Mouse (Mus musculus) neural tube, embryonic 15.5 days (tissue): ENCODE results near the gene Cd22. TPM values are rescaled to one million over a fixed set of nuclear protein-coding genes. Genes with fewer than 3 reads are reported as not detected.
"Not testable (repeated sequence)": the region's sequence is repeated elsewhere in the genome, so short reads cannot be mapped to it uniquely, and the experiment has no call there.

Source experiments
- ATAC-seq: fragments of 200-750 bp; cut with Nextera tagmentation; 2 replicates; pipeline ENCODE4 v1.8.0; 2017; ENCODE audit warnings: mild to moderate bottlenecking, moderate TSS enrichment, moderate library complexity; ENCODE audit not compliant: low FRiP score
- H3K27ac ChIP-seq: fragments of 300-500 bp; sonication (generic); replicated peaks from 2 replicates; pipeline ENCODE4 v1.5.1; 2015; ENCODE audit warnings: mild to moderate bottlenecking, inconsistent platforms
- H3K27me3 ChIP-seq: fragments of 300-500 bp; sonication (generic); replicated peaks from 2 replicates; pipeline ENCODE4 v1.6.1; 2015; ENCODE audit warnings: inconsistent platforms
- H3K36me3 ChIP-seq: fragments of 300-500 bp; sonication (generic); 2 replicates; pipeline ENCODE4 v1.6.1; 2015; ENCODE audit warnings: inconsistent platforms
- H3K4me1 ChIP-seq: fragments of 300-500 bp; sonication (generic); 2 replicates; pipeline ENCODE4 v1.6.1; 2015; ENCODE audit warnings: inconsistent platforms
- H3K4me2 ChIP-seq: fragments of 300-500 bp; sonication (generic); 2 replicates; pipeline ENCODE4 v1.6.1; 2015; ENCODE audit warnings: inconsistent platforms, mild to moderate bottlenecking, moderate library complexity
- H3K4me3 ChIP-seq: fragments of 300-500 bp; sonication (generic); replicated peaks from 2 replicates; pipeline ENCODE4 v1.5.1; 2015; ENCODE audit warnings: mild to moderate bottlenecking, inconsistent platforms
- H3K9ac ChIP-seq: fragments of 300-500 bp; sonication (generic); replicated peaks from 2 replicates; pipeline ENCODE4 v1.6.1; 2015; ENCODE audit warnings: mild to moderate bottlenecking, inconsistent platforms
- H3K9me3 ChIP-seq: fragments of 300-500 bp; sonication (generic); replicated peaks from 2 replicates; pipeline ENCODE4 v1.6.1; 2016; ENCODE audit warnings: inconsistent platforms
- WGBS: fragments of 180-500 bp; shearing (Covaris S2); methylation state at CpG from one replicate; pipeline ENCODE4 v1.1.7; 2015; ENCODE audit warnings: mixed read lengths; 5-methylcytosine and 5-hydroxymethylcytosine counted together
- polyA plus RNA-seq: library from polyadenylated mRNA; unstranded; fragments of >200 nt; fragmentation: Nextera tagmentation; extraction: Ambion mirVana; gene quantifications from 2 replicates; pipeline ENCODE4 v1.2.1, GENCODE M21; 2015

The Cd22 gene
- polyA plus RNA-seq: 0.10 and 0.11 TPM in 2 replicates

GRCm38 (mm10) chr7:30880176-30880575 is at the start of gene Cd22:
TSS of gene Cd22 (minus strand) at chr7:30880342.
- Histone ChIP-seq H3K4me3 (no peak within 1 kb of the TSS), H3K9me3 (no peaks in the 10 kb centered on the region), H3K4me1 (no peaks in the 10 kb centered on the region), H3K36me3 (no peaks in the 10 kb centered on the region), H3K9ac (no peak within 1 kb of the TSS), H3K4me2 (no peak within 1 kb of the TSS), H3K27ac (no peak within 1 kb of the TSS), H3K27me3 (no peaks in the 10 kb centered on the region)
- WGBS: 80% methylated on average over 7 of the region's 7 CpGs
- ATAC-seq: no peak

GRCm38 (mm10) chr7:30924581-30924980 is 44.4 kb upstream of the Cd22 start, which contains the start of gene Hamp2:
TSS of gene Hamp2 (minus strand) at chr7:30924681.
- not testable (repeated sequence) for ATAC-seq, H3K9me3 ChIP-seq, H3K4me1 ChIP-seq, H3K9ac ChIP-seq, H3K4me3 ChIP-seq, H3K36me3 ChIP-seq, H3K27ac ChIP-seq, H3K27me3 ChIP-seq, H3K4me2 ChIP-seq
- WGBS: 78% methylated on average over 2 of the region's 2 CpGs

DNA sequence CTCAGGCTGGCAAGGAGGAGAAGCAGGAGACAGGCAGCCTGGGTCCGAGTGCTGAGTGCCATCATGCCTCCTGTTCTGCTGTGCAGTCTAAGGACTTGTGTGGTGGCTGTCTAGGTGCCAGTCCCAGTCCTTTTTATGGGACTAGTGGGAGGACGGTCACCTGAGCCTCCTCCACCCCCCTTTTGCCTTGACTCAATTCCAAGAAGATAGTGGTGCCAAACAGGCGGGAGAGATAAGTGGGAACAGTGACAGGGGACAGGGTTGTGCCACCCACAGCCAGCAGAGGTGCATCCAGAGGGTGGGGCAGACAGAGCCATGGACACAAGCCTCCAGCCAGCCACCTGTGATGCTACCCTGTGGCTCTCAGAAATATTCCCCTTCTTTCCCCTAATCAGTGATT is 43.9 kb upstream of the Cd22 start:
- no peaks in the 10 kb centered on the region for H3K9me3 ChIP-seq
- WGBS: 71% methylated on average over 3 of the region's 3 CpGs
- no peak overlapping the region for H3K4me3 ChIP-seq
- no peak overlapping the region for H3K4me2 ChIP-seq
- H3K9ac ChIP-seq: no peak overlapping the region
- H3K4me1 ChIP-seq: no peaks in the 10 kb centered on the region
- H3K27ac ChIP-seq: no peak overlapping the region
- H3K27me3 ChIP-seq: no peaks in the 10 kb centered on the region
- no peak for ATAC-seq
- H3K36me3 ChIP-seq: no peaks in the 10 kb centered on the region

DNA sequence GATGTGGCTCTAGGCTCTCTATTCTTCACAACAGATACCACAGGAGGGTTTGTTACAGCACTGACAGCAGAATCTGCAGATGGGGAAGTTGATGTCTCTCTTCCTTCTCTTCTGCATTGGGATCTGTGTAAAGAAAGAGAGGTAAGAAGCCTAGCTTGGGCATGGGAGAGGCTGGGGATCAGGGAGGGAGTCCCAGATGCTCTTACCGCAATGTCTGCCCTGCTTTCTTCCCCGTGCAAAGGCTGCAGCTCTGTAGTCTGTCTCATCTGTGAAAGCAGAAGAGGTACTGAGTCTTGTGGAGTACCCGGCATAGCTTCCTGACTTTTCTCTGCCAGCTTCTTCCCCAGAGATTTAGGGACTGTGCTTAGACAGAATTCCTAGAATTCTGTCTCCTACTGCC is 42.3 kb upstream of the Cd22 start:
- H3K27ac ChIP-seq, H3K9me3 ChIP-seq, H3K9ac ChIP-seq, H3K4me2 ChIP-seq, H3K4me3 ChIP-seq, H3K36me3 ChIP-seq, H3K4me1 ChIP-seq, H3K27me3 ChIP-seq, ATAC-seq: not testable (repeated sequence)
- 47% methylated on average over 3 of the region's 3 CpGs for WGBS

GRCm38 (mm10) chr7:30920217-30920616 is 40.1 kb upstream of the Cd22 start:
- H3K36me3 ChIP-seq: no peaks in the 10 kb centered on the region
- H3K27me3 ChIP-seq: no peaks in the 10 kb centered on the region
- H3K27ac ChIP-seq: no peak overlapping the region
- H3K9me3 ChIP-seq: no peaks in the 10 kb centered on the region
- H3K4me2 ChIP-seq: no peak overlapping the region
- H3K9ac ChIP-seq: no peak overlapping the region
- no peak overlapping the region for H3K4me3 ChIP-seq
- ATAC-seq: no peak
- WGBS: 70% methylated on average over 3 of the region's 3 CpGs
- H3K4me1 ChIP-seq: no peaks in the 10 kb centered on the region

- no peaks in the 10 kb centered on the region for H3K27me3 ChIP-seq
- no peak overlapping the region for H3K4me2 ChIP-seq
- no peak overlapping the region for H3K27ac ChIP-seq
- H3K9me3 ChIP-seq: no peaks in the 10 kb centered on the region
- H3K36me3 ChIP-seq: no peaks in the 10 kb centered on the region
- H3K9ac ChIP-seq: no peak overlapping the region
- H3K4me3 ChIP-seq: no peak overlapping the region
- no peak for ATAC-seq
- H3K4me1 ChIP-seq: no peaks in the 10 kb centered on the region
- WGBS: 70% methylated on average over 4 of the region's 4 CpGs
Measured at GRCm38 (mm10) chr7:30917219-30917618, 37.1 kb upstream of the Cd22 start.

- H3K27me3 ChIP-seq: no peaks in the 10 kb centered on the region
- no peak for ATAC-seq
- H3K36me3 ChIP-seq: no peaks in the 10 kb centered on the region
- no peaks in the 10 kb centered on the region for H3K4me1 ChIP-seq
- H3K4me3 ChIP-seq: no peak overlapping the region
- WGBS: 35% methylated on average over 6 of the region's 6 CpGs
- no peak overlapping the region for H3K4me2 ChIP-seq
- no peak overlapping the region for H3K27ac ChIP-seq
- H3K9ac ChIP-seq: no peak overlapping the region
- H3K9me3 ChIP-seq: no peaks in the 10 kb centered on the region
Measured at GRCm38 (mm10) chr7:30916713-30917112, 36.6 kb upstream of the Cd22 start.

GRCm38 (mm10) chr7:30914732-30915131 is 34.6 kb upstream of the Cd22 start, which contains the start of gene Mag:
TSS of gene Mag (minus strand) at chr7:30914873.
- no peak within 1 kb of the TSS for H3K9ac ChIP-seq
- H3K9me3 ChIP-seq: no peaks in the 10 kb centered on the region
- no peaks in the 10 kb centered on the region for H3K27me3 ChIP-seq
- H3K27ac ChIP-seq: no peak within 1 kb of the TSS
- ATAC-seq: no peak
- no peak within 1 kb of the TSS for H3K4me2 ChIP-seq
- H3K4me3 ChIP-seq: no peak within 1 kb of the TSS
- WGBS: 67% methylated on average over 8 of the region's 8 CpGs
- H3K4me1 ChIP-seq: no peaks in the 10 kb centered on the region
- no peaks in the 10 kb centered on the region for H3K36me3 ChIP-seq

DNA sequence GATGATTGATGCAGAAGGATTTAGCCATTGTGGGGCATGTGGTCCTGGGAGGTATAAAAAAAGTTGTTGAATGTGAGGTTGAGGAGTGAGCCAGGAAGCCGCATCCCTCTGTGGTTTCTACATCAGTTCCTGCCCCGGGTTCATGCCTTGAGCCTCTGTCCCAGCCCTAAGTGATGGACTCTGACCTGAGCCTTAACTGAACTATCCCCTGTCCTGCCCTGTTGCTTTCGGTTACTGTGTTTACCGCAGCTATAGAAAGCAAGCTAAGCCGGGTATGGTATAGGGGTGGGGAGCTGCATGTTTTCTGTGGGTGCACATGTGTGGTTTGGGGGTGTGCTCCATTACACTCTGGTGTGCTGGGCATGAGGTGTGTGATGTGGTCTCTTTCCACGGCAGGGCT is 29.6 kb upstream of the Cd22 start:
- Histone ChIP-seq H3K36me3 (no peaks in the 10 kb centered on the region), H3K27me3 (no peaks in the 10 kb centered on the region; the same call in 1 of the 2 replicates), H3K4me2 (no peak overlapping the region), H3K9me3 (no peaks in the 10 kb centered on the region), H3K9ac (no peak overlapping the region), H3K4me3 (no peak overlapping the region), H3K4me1 (peaks cover 6% of the 10 kb centered on the region), H3K27ac (no peak overlapping the region)
- ATAC-seq: no peak
- WGBS: 85% methylated on average over 6 of the region's 6 CpGs

DNA sequence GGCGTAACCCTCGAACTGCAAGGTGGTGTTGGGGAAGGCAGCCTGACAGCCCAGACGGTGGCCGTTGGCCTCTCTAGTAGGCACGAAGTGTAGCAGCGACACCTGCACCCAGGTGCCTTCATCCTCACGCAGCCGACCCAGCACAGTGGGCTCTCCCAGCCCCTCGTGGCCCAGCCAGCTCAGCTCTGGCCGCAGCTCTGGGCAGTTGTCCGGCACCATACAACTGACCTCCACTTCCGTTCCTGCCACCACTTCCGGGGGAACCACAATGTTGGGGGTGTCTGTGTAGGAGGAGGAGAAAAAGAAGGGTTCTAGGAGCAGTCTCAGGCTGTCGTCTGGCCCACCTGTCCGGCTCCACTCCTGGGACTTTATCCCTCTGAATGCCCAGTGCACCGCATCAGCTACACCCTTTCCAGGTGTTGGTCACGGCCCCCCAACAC is 28.9 kb upstream of the Cd22 start:
- Histone ChIP-seq H3K4me1 (peaks cover 6% of the 10 kb centered on the region), H3K4me2 (peak overlapping the region; percentile 61), H3K9ac (no peak overlapping the region), H3K27ac (no peak overlapping the region), H3K4me3 (peak overlapping the region; percentile 33), H3K36me3 (no peaks in the 10 kb centered on the region), H3K27me3 (no peaks in the 10 kb centered on the region; the same call in 1 of the 2 replicates), H3K9me3 (no peaks in the 10 kb centered on the region)
- peak; percentile 11; the same call in 1 of the 2 replicates for ATAC-seq
- WGBS: 28% methylated on average over 17 of the region's 17 CpGs

- Histone ChIP-seq H3K4me1 (peaks cover 6% of the 10 kb centered on the region), H3K9me3 (no peaks in the 10 kb centered on the region), H3K36me3 (no peaks in the 10 kb centered on the region), H3K4me3 (peak overlapping the region; percentile 33), H3K4me2 (peak overlapping the region; percentile 61), H3K9ac (peak overlapping the region; percentile 20; the same call in 1 of the 2 replicates), H3K27ac (no peak overlapping the region), H3K27me3 (no peaks in the 10 kb centered on the region; the same call in 1 of the 2 replicates)
- WGBS: 3% methylated on average over 23 of the region's 26 CpGs
- peak; percentile 59; the same call in 1 of the 2 replicates for ATAC-seq
Measured at GRCm38 (mm10) chr7:30908277-30908991, 28.3 kb upstream of the Cd22 start.

- Histone ChIP-seq H3K9me3 (no peaks in the 10 kb centered on the region), H3K4me1 (peaks cover 6% of the 10 kb centered on the region), H3K9ac (no peak overlapping the region), H3K36me3 (no peaks in the 10 kb centered on the region), H3K4me2 (no peak overlapping the region), H3K27me3 (no peaks in the 10 kb centered on the region; the same call in 1 of the 2 replicates), H3K4me3 (no peak overlapping the region), H3K27ac (no peak overlapping the region)
- WGBS: 54% methylated on average over 4 of the region's 4 CpGs
- ATAC-seq: no peak
Measured at GRCm38 (mm10) chr7:30904042-30904441, 23.9 kb upstream of the Cd22 start.
